Mouse (Mus musculus) G1E (cell line): ENCODE measurements at regions not wholly inside any gene's neighbourhood (a gene's known extent, or its start where the extent isn't known, plus 50 kb on each side); places are given as distances from the start of the nearest gene placed in this dataset.

ENCODE experiments used
- CTCF ChIP-seq: IDR thresholded peaks from 2 replicates; pipeline ENCODE4 v1.5.1; 2012; ENCODE audit warnings: low read depth, low read length, inconsistent platforms, mixed read lengths
- GATA1 ChIP-seq: IDR thresholded peaks from 2 replicates; pipeline ENCODE4 v1.6.1; 2012; ENCODE audit warnings: borderline replicate concordance, low read length, inconsistent platforms, mixed read lengths
- POLR2AphosphoS5 ChIP-seq: IDR thresholded peaks from 2 replicates; pipeline ENCODE4 v1.6.1; 2012; ENCODE audit warnings: low read depth, low read length, inconsistent platforms; ENCODE audit not compliant: insufficient replicate concordance
- TAL1 ChIP-seq: conservative IDR thresholded peaks from 2 replicates; pipeline ENCODE4 v1.6.1; 2012; ENCODE audit warnings: low read depth, low read length, inconsistent platforms, mixed read lengths

GRCm38 (mm10) chr1:190007271-190007670 lies 85.1 kb upstream of the Smyd2 start:
- no peak for TF ChIP-seq CTCF
- TF ChIP-seq GATA1 = no peak
- TF ChIP-seq POLR2AphosphoS5 = no peak
- TF ChIP-seq TAL1 = no peak
